Mouse (Mus musculus) adrenal gland, postnatal 4 days (tissue): ENCODE measurements around the gene Hoxa4. TPM values are rescaled to one million over a fixed set of nuclear protein-coding genes. Genes with fewer than 3 reads are reported as not detected.
A peak's percentile ranks its signal among the peaks of the same experiment; 100 is the strongest.

Experiments used
- DNase-seq, 2 experiments: peaks; one replicate each; pipeline ENCODE4 v3.0.0; 2021 to 2022; ENCODE audit warnings: low spot score in 2 of 2, mixed read lengths in 2 of 2
- long read RNA-seq, 2 experiments: library from polyadenylated mRNA; stranded (forward); transcript quantifications; one replicate each; pipeline ENCODE4 v2.0.0; 2021
- total RNA-seq, 2 experiments: library from RNA; stranded (reverse); gene quantifications; 2 replicates each; pipeline ENCODE4 v1.2.3; 2021

The Hoxa4 gene
- total RNA-seq, result 1 to 10 TPM; 6.5 to 7.3 TPM
- long read RNA-seq, experiment 1, partial matches to known transcripts, result 0 of 4 reads
- long read RNA-seq, experiment 1, other reads (novel, unspliced or antisense), result 0 of 4 reads
- long read RNA-seq, experiment 2, partial matches to known transcripts, result 0 of 5 reads
- long read RNA-seq, experiment 2, other reads (novel, unspliced or antisense), result 1 of 5 reads

DNA sequence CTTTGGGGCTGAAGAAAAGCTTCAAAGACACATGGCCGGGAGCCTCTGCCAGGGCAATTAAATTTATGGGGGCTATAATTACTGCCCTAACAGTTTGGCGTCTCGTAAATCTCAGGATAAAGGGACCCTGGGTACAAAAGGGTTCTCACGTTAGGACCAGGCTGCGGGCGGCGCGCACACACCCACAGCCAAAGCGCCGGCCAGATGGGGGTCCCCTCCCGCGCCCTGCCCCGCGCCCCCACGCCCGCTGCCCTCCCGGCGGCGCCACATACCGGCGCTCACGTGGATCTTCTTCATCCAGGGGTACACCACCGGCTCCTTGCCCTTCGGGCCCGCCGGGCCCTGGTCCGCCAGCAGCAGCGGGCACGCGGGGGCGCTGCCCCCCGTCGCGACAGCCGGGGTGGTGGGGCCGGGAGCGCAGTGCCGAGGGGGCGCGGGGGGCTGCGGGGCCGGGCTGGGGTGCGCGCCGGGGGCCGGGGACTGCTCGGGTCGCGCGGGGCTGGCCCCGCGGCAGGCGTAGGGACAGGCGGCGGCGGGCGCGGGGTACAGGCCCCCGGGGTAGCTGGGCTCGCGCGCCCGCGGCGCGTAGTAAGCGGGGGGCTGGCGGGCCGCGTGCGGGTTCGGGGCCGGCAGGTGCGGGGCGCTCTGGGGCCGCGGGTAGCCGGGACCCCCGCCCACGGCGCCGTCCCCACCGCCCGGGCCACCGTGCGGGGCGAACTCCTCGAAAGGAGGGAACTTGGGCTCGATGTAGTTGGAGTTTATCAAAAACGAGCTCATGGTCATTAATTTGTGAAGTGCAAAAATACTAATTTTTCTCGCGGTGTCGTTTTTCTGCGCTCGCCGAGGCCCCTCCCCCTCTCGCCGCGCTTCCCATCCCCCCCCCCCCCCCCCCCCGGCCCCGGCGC, at the start of gene Hoxa4:
Hoxa4 (minus strand) TSS at position 848 of the 905 bp plus-strand sequence.
- DNase-seq, result no peak

DNA sequence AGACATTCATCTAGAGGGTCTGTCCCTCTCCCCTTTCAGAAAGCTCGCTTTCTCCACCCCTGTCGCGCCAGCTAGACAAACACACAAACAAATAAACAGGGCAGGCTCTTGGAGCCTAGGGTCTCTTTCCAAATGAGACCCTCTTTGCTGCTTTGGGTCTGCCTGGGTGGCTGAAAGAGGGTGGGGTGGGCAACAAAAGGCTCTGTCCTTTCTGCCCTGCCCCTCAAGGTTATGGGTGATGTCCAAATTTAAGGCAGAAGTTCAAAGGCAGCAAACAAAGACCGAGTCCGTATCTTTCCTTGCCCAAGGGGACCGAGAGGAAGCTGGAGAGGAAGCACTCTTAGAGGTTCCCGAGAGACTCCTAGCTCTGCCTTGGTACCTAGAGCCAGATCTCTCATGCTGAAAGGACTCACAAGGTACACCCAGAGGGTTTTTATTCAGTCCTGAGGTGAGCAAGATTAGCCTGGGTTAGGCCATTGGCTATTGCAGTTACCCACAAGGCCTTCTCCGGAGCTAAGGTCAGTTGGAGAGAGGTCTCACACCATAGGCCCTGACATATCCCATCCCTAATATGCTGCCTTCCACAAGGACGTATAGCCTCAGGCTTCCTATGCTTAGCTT, 49.6 kb upstream of the Hoxa4 start:
- no peak for DNase-seq

DNA sequence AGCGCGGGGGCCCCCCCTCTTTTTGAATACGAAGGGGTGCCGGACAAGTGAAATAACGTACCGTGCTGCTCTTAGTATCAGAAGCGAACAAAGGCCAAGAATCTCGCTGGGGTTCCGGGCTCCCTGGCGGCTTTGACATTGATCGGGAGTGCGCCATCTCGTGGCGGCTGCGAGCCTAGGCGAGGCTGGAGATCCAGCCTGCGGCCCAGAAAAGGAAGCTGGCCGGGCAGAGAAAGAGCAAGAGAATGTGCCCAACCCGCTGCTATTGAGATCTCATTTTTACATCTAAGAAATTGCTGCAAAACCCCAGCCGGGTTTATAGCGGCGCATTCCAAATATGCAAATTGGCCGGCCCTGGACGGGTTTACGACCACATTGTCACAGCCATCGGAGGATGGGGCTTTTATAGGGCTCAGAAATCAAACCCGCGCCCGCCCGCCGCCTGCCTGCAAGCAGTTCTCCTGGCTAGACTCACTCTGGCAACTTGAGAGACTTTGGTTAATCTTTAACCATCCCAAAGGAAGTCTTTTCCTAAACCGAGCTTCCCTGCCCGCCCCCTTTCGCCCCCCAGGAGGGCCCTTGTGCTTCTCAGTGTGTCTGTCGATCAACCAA, 48.9 kb upstream of the Hoxa4 start, which contains the start of gene Hoxa10:
Hoxa10 (minus strand) TSS at position 466 of the 612 bp plus-strand sequence.
- peak in 1 of 2 experiments; percentile 65 for DNase-seq

DNA sequence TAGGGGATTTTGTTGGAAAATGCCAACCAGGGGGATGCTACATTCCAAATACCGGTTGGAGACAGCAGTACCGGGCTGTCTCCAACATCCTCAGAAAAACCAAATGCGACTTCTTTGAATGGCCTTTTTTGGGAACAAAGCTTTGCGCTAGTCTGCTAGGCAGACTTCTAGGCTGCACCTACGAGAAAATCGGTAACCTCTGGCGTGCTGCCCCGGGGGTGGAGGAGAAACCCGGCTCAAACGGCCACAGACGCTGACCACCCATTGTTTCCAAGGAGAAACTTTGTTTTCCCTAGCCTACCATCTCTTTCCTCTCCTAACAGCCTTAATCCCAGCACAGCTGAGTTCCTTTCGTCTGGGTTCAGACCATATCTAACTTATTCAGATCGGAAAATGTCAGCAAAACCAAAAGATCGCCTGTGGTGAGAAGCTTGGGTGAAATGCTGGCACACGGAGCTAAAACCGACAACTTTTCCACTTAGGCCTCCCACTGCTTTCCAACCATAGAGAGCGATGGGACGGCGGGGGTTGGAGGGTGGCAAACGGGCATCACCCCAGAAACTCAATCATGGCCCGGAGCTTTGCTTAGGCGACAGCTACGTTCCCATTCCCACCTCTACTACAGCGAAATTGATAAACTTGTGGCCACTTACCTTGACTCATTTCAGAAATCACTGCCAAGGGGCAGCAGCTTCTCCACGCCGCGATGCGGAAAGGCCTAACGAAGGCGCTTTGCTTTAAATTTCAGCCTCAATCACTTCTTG, 48.3 kb upstream of the Hoxa4 start:
- DNase-seq, result no peak

DNA sequence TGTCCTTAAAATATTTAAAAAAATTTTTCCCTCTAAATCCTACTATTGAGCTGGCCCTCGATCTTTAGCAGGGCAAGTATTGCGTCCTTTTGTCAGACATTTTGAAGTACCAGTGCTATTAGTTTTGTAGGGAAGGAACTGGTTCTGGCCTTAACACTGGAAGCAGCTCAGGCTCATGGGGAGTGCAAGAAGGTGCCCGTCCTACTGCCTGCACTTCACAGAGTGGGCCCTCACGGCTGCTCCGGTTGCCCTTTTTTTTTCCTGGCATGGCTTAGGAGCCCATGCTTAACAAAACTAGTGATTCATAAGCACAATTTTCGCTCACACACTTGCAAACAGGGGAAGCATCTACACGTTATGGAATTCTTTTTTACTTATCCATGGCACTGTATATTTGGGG, 47.4 kb upstream of the Hoxa4 start:
- DNase-seq, result no peak

DNA sequence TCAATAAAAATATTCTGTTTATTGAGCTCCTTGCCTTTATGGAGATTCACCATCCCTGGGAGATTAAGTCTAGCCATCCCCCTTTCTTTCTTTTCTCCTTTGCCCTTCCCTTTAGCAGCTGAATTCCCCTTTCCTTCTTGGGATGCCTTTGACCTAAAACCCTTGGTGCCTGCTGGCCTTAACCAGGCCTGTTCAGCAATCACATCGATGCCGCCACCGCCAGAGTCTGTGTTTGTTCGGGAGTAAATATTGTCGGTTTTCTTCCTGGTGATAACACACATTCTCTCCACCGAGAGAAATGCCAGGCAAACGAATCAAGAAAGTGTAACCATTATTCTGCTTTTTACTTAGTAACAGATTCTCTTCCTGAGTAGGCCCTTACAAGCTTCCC, 46.6 kb upstream of the Hoxa4 start:
- DNase-seq, result no peak

DNA sequence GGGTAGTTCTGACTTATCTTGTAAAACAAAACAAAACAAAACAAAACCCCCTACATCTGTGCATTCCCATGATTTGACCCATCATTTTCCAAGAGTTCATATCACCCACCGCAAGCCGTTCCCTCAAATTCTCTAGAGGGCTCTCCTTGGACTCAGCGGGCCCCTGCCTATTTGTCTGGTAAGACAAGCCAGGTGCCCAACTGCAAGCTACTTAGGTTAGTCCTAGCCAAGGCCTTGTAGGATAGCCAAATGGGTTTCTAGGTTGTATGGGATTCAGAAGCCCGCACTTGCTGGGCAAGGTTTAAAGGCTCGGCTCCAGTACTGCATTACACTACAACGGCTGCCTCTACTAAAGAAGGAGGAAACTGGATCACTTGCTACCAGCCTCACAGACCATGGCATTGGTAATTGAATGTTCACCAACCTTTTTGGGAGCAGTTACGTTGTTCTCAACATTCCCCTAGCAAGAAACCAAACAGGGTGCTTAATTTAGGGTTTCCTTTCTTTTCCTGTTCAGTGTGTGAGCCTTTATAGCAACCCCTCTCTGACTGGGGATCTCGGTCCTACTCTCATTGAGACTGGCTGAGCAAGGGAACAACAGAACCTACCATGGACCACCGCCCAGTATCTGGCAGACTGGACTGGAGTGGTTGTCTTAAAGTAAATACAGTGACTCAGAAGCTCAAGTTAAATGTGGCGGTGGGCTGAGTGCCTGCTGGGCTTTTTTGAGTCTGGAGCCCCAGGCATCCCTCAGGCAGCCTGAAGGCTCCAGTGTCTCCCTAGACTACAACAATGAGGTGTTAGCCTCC, 46.0 kb upstream of the Hoxa4 start:
- DNase-seq, result no peak

DNA sequence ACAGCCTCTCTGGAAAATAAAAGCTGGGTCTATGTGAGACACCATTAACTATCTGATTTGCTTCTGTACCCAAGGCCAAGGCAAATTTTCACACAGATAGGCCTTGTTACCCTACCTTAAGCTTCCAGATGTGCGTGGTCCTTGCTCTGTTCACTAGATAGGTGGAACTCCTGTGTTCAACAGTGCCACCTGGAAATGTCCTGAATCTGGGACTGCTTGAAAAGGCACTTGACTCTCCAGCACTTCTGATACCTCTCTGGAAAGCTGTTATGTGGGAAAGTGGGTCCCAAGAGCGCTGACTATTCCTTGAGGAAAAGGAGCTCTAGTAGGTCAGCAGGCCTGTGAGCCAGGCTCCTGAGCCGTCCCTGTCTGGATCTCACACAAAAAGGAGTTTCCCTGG, 45.3 kb upstream of the Hoxa4 start:
- no peak for DNase-seq

DNA sequence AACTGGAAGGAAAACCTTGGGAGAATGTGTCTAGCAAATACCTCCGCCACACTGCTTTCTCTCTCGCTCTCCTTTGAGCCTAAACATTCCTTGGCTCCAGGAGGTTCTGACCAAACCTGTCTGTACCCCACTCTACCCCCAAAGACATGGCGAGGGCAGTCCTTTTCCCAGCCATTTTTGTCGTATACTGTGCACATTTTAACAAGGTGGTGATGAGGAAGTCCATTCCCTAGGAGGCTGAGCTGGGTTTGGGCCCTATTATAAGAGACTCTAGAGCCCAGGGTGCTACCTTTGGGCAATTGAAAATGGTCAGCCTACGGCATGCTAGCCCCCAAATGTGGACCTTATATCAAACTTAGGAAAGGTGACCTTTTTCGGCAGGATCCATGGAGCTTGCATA, 44.3 kb upstream of the Hoxa4 start:
- DNase-seq, result no peak

DNA sequence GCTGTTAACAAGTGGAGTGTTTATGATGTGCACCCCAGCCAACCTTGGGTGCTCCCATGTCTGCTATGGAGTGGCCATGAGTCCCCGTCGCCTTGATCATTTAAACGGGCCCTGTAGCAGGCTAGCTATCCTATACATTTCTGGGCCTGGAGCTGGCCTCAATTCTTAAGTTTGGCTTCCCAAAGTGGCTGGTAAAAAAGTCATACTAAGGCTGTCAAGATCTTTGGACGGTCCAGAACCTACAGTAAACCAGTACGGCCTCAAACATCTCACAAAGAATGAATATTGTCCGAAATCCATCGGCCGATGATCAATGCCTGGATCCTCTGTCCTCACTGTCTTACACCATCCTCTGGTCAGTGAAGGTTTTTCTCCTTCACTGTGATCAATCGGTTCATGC, 43.7 kb upstream of the Hoxa4 start:
- DNase-seq, result no peak

DNA sequence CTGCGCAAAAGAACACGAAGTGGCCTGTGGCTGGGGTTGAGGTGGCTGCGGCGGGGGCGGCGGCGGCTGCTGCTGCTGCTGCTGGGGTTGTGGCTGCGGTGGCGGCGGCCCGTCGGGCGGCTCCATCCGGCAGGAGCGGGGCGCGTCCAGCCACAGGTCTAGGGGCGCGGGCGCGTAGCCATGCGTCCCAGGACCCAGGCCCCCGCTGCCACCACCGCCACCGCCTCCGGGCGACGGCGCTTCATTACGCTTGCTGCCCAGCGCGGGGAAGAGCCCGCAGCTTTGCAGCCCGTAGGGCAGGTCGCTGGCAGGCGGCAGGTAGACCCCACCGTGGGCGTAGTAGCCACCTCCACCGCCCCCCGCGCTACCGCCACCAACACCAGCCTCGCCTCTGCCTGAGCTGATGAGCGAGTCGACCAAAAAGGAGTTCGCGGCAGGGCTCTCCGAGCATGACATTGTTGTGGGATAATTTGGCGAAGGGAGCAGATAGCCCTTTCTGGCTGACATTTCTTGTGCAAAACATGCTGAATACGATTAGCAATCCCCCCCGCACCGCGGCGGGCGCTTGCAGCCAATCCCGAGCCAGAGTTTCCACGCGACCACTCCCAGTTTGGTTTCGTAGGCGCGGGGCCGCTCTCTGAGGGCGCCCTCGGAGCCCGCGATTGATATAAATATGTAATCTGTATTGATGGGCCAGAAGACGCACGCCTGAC, 43.0 kb upstream of the Hoxa4 start:
- DNase-seq, result no peak

DNA sequence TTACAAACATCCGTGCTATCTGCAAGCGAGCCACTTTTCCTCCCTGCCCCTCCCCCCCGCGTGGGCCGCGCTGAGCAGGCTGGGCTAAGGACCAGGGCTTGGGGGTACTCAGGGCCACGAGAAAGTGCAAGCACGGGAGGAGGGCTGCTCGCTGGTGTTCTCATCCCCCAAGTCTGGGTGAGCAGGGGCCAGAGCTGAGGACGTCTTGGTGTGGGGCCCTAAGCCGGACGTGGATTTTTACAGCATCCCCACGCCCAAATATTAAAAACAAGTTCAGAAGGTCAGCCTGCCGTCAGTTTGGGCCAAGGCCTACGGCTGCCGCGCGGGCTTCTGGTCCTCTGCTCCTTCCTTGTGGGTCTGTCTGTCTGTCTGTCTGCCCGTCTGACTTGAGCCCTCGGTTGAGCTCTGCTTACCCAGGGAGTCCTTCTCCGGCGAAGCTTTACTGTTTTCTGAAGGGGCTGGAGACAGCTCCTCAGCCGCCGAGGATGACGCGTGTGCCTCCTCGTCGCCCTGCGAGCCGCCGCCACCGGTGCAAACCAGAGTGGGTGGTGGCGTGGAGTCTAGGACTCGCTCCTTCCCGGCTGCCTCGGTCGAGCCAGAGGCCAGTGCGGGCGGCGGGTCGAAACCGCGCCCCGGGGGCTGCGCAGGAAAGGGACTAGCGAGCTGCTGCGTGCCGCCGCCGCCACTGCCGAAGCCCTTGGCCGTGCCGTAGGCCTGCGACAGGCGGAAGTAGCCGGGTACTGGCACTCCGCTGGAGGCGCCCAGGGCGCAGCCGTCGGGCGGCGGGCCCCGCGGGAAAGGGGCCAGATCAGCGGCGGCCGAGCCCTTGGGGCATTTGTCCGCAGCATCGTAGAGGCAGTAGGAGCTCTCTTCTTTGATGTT, 42.2 kb upstream of the Hoxa4 start:
- DNase-seq, result no peak

DNA sequence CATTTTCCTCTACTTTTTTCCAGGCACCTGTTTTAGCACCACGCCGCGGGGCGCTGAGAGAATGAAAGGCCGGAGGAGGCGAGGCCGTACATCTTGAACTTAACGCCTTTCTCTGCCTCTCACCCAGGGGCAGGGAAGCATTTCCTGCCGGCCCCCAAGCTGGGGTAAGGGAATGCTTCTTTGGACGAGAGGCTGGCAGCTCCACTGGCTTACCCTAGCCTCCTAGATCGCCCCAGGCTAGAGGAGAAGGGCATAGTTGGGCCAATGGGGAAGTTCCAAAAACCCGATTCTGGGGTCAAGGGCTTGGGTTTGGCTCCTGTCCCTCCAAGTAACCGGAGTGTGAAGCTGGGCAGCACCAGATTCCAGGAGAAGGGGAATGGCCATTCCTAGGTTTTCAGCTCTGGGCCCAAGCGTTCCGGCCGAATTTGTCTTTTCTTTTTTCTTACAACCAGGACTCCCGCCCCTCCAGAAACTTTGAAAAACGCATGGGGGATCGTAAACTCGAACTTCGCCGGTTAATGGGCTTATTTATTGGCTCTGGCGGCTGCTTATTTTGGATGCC, 41.5 kb upstream of the Hoxa4 start:
- no peak for DNase-seq

DNA sequence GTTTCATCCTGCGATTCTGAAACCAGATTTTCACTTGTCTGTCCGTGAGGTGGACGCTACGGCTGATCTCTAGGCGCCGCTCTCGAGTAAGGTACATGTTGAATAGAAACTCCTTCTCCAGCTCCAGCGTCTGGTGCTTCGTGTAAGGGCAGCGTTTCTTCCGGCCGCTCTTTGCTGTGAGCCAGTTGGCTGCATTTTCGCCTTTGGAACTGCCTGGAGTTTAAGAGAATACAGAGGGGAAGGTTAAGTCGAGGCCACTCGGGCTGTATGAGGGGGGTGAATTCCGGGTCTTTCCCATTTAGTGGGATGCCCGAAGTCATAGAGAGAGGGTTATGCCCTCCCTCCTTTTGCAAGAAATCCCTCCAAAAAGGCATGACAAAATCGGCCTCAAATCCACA, 41.0 kb upstream of the Hoxa4 start:
- no peak for DNase-seq

DNA sequence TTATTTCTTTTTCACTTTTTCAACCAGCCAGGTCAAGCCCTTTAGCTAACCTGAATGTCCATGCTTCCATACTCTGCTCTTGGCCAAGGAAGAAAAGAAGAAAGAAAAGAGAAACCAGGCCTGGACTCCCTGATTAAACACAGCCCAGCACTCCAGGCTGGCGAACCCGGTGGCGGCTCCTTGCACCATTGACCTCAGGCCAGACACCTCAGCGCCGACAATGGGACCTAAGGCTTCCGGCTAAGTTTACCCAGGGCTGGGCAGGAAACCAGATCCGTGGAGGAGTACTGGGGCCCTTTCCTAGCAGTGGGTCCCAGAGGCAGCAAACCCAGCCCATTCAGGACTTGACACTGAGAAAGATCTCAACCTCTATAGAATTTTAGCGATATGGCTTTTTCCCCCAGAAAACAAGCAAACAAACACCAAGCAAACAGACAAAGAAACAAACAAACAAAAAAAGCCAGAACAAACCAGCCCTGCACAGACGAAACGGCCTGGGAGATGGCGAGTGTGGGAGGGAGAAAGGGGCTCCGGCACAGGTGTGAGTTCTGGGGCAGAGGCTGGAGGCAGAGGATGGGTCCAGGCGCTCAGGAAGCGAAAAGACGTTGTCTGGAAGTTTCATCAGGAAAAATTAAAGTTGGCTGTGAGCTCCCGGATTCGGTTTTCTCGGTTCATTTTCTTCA, 40.5 kb upstream of the Hoxa4 start:
- DNase-seq, result no peak

DNA sequence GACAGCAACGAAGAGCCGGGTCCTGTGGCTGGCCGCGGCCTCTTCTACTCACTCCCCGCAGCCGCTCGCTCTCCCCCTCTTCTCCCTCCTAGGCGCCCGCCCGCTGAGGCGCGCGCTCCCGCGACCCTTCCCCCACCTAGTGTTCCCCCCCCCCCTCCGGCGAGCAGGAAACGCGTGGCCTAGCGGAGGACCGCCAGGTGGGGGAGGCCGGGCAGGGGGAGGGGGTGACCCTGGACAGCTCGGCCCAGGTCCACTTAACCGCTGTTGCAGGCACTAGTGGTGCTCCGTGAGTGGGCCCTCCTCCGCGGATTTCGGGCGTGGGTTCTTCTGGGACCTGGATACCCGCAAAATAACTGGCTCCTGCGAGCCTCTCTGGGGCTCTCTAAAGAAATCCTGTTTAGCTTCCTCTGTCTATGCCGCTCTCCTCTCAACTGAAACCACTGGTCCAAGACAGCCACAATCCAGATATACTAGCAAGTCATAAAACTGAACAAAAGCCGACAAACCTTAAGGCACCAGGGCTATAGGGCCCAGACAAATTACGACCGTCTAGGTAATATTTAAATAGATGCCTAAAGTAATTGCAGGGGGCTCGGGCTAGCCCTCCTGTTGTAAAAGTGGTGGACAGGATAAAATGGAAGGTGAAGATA, 39.1 kb upstream of the Hoxa4 start, which contains the start of gene Hoxa9:
Hoxa9 (minus strand) TSS at position 574 of the 650 bp plus-strand sequence.
- no peak for DNase-seq
